Mouse (Mus musculus): ENCODE data around the gene Islr.

Gene Islr

DNA sequence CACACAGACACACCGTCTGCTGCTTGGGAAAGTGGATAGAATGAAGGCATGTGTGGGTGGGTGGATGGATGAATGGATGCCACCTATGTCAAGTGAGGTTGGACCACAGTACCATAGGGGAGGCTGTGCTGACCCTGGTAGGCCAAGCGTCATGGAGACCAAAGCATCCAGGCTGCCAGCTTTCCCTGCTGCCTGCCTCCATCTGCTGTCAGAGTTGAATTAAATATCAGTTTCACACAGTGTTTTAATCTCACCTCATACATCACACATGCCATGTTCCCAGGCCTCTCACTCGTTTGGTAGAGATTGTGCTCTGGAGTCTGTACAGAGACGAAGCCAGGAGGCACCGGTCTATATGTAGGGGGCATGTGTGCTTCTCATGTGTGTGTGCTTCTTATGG lies 93.3 kb downstream of the Islr start:
- DNase-seq = no peak

DNA sequence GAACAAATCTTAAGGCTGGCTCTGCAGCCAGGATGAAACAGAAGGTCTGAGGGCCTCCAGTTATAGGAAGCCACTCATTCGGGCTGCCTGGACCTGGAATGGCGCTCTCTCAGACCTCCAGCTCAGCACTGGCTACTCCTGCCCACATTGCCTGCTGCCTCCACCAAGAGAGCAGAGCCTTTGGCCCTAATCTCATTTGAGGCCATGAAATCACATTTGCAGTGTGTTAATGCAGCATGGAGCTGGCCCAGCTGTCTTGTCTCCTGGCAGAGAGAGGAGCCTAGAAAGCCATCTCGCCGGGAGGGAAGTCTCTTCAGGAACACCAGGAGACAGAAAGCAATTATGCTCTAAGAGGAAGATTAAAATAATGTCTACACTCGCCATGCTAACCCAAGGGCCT lies 96.6 kb downstream of the Islr start:
- DNase-seq = no peak

Measured in right cerebral cortex, postnatal 14 days (tissue).